ENCODE assay signal across 17 mouse cellular contexts in genomic region chr14:121456416-121457285, GRCm38 (mm10). TPM values are rescaled to one million over a fixed set of nuclear protein-coding genes. Genes with fewer than 3 reads are reported as not detected.
DNase-seq lines count a peak whose midpoint lies in the region; ATAC-seq and TF ChIP-seq lines count a peak whose summit lies in the region.
"Had no signal": no experiment of that assay in that cellular context is flagged by ENCODE, and none has a peak within 500 bp of the region (broad histone marks: within the 10 kb centered on the region; RNA-seq: fewer than 3 reads in every experiment).

No protein-coding gene starts in this region.

- 83% methylated on average over 11 of the region's 11 CpGs for WGBS in midbrain, embryonic 15.5 days

- no peak overlapping the region for H3K4me3 ChIP-seq in layer of hippocampus, adult 2 months
- peak overlapping the region; percentile 51 for H3K4me3 ChIP-seq in MEL (ENCODE audit: control insufficient read depth in 1 of 2, insufficient read depth in 1 of 2, low read depth in 2 of 2, low read length in 2 of 2)
- H3K4me3 ChIP-seq in midbrain, embryonic 15.5 days: no peak overlapping the region
- H3K4me3 ChIP-seq: embryonic facial prominence, embryonic 15.5 days; kidney, embryonic 15.5 days had no signal

- ATAC-seq in megakaryocyte progenitor cell, adult 5-6 weeks (replicated peaks; ENCODE audit: poor library complexity): peak; percentile 38
- no peak for ATAC-seq in midbrain, embryonic 15.5 days (replicated peaks)
- ATAC-seq: hindbrain, postnatal 0 days had no signal

- H3K4me1 ChIP-seq in MEL (ENCODE audit: control insufficient read depth in 1 of 2, insufficient read depth in 2 of 2, low read length in 2 of 2): peaks cover 0 to 7% of the 10 kb centered on the region in 2 experiments; a peak in 3 of 4 replicates
- H3K4me1 ChIP-seq in midbrain, embryonic 15.5 days: no peaks in the 10 kb centered on the region
- H3K4me1 ChIP-seq: embryonic facial prominence, embryonic 15.5 days had no signal

- TF ChIP-seq EP300 in MEL (IDR thresholded peaks at IDR 0.05; ENCODE audit: low read depth in 1 of 2, low read length in 2 of 2): peak; percentile 7 to 66; a peak in 2 of 4 replicates

- H3K9me3 ChIP-seq in MEL (replicated peaks; ENCODE audit: insufficient read depth, low read length): no peaks in the 10 kb centered on the region
- no peaks in the 10 kb centered on the region for H3K9me3 ChIP-seq in midbrain, embryonic 15.5 days
- H3K9me3 ChIP-seq: embryonic facial prominence, embryonic 15.5 days had no signal

- H3K4me2 ChIP-seq in midbrain, embryonic 15.5 days: no peak overlapping the region
- H3K4me2 ChIP-seq: embryonic facial prominence, embryonic 15.5 days; heart, embryonic 11.5 days; kidney, embryonic 15.5 days had no signal

- peak in 1 of 2 experiments; percentile 57; a peak in 1 of 4 replicates for TF ChIP-seq POLR2A in MEL (IDR thresholded peaks at IDR 0.05; ENCODE audit: control insufficient read depth in 1 of 2, insufficient read depth in 1 of 2, low read depth in 1 of 2, low read length in 2 of 2, poor library complexity in 1 of 2)

- H3K9ac ChIP-seq in MEL (ENCODE audit: control insufficient read depth, low read depth, low read length, poor library complexity, severe bottlenecking): peak overlapping the region; percentile 68
- H3K9ac ChIP-seq in midbrain, embryonic 15.5 days: no peak overlapping the region
- H3K9ac ChIP-seq: embryonic facial prominence, embryonic 15.5 days; kidney, embryonic 15.5 days had no signal

- TF ChIP-seq RAD21 in MEL (IDR thresholded peaks at IDR 0.05; ENCODE audit: low read depth, low read length): peak; percentile 30

- peak; percentile 33 to 66 for DNase-seq in adrenal gland, adult (ENCODE audit: inconsistent age in 2 of 2, low spot score in 1 of 2)
- DNase-seq in adrenal gland, postnatal 25 days: no peak
- no peak for DNase-seq in layer of hippocampus, adult 2 months (ENCODE audit: low spot score in 2 of 2)
- no peak for DNase-seq in layer of hippocampus, adult 8-10 months (ENCODE audit: low spot score in 2 of 2)
- peak; percentile 67 for DNase-seq in MEL (ENCODE audit: low read depth, low spot score)
- no peak for DNase-seq in cerebellum, postnatal 10 days
- DNase-seq: cerebellum, adult 2 months; lung, postnatal 10 days; thymus, postnatal 14 days had no signal

- no peaks in the 10 kb centered on the region for H3K79me2 ChIP-seq in MEL (ENCODE audit: control insufficient read depth, insufficient read depth, low read length, poor library complexity)

- no peak overlapping the region for H3K27ac ChIP-seq in layer of hippocampus, adult 2 months
- peak overlapping the region; percentile 41 for H3K27ac ChIP-seq in MEL (ENCODE audit: control insufficient read depth, low read depth, low read length)
- H3K27ac ChIP-seq in midbrain, embryonic 15.5 days: no peak overlapping the region
- H3K27ac ChIP-seq: embryonic facial prominence, embryonic 15.5 days; hindbrain, postnatal 0 days; kidney, embryonic 15.5 days had no signal

- H3K27me3 ChIP-seq in MEL (ENCODE audit: control insufficient read depth in 1 of 2, insufficient read depth in 2 of 2, low read length in 2 of 2): peaks cover 0 to 1% of the 10 kb centered on the region in 2 experiments; a peak in 3 of 4 replicates
- no peaks in the 10 kb centered on the region for H3K27me3 ChIP-seq in midbrain, embryonic 15.5 days (replicated peaks)
- H3K27me3 ChIP-seq: embryonic facial prominence, embryonic 15.5 days; kidney, embryonic 15.5 days had no signal

- TF ChIP-seq CTCF in layer of hippocampus, adult 2 months (conservative IDR thresholded peaks at IDR 0.05): 0 out of 2 replicates have a peak, but pooled peaks have one; percentile 9
- TF ChIP-seq CTCF in MEL (IDR thresholded peaks at IDR 0.05 in 2 of 3, conservative IDR thresholded peaks at IDR 0.05 in 1 of 3; ENCODE audit: control insufficient read depth in 1 of 3, insufficient read depth in 1 of 3, low read depth in 2 of 3, low read length in 3 of 3, poor library complexity in 1 of 3, severe bottlenecking in 1 of 3): peak; percentile 17 to 36 (median 33); a peak in 4 of 6 replicates

- H3K36me3 ChIP-seq in MEL (ENCODE audit: control insufficient read depth in 1 of 2, insufficient read depth in 2 of 2, low read length in 2 of 2): peaks cover 0 to 8% of the 10 kb centered on the region in 2 experiments; a peak in 2 of 4 replicates
- no peaks in the 10 kb centered on the region for H3K36me3 ChIP-seq in midbrain, embryonic 15.5 days (replicated peaks)
- H3K36me3 ChIP-seq: embryonic facial prominence, embryonic 15.5 days; kidney, embryonic 15.5 days had no signal

TF ChIP-seq in MEL, 35 proteins besides CTCF, POLR2A, EP300 and RAD21:
- TF ChIP-seq POLR2AphosphoS2 (IDR thresholded peaks at IDR 0.05; ENCODE audit: low read length) (no peak), MXI1 (IDR thresholded peaks at IDR 0.05; ENCODE audit: low read depth, low read length) (peak; percentile 43; the same call in 1 of the 2 replicates), MYB (IDR thresholded peaks at IDR 0.05; ENCODE audit: low read depth, low read length) (0 out of 2 replicates have a peak, but pooled peaks have one; percentile 2), MYC (IDR thresholded peaks at IDR 0.05; ENCODE audit: low read depth, low read length) (0 out of 2 replicates have a peak, but pooled peaks have one; percentile 43), MAZ (IDR thresholded peaks at IDR 0.05; ENCODE audit: low read depth, low read length) (no peak), TCF12 (IDR thresholded peaks at IDR 0.05; ENCODE audit: low read depth, low read length) (0 out of 2 replicates have a peak, but pooled peaks have one; percentile 21), CHD2 (IDR thresholded peaks at IDR 0.05; ENCODE audit: low read length) (peak; percentile 78), GABPA (IDR thresholded peaks at IDR 0.05; ENCODE audit: low read depth, low read length) (no peak), HCFC1 (IDR thresholded peaks at IDR 0.05; ENCODE audit: low read depth, low read length) (peak; percentile 48; the same call in 1 of the 2 replicates), SIN3A (IDR thresholded peaks at IDR 0.05; ENCODE audit: low read length) (peak; percentile 32; the same call in 1 of the 2 replicates), ETS1 (IDR thresholded peaks at IDR 0.05; ENCODE audit: low read depth, low read length) (no peak), MAX (IDR thresholded peaks at IDR 0.05; ENCODE audit: low read length) (peak; percentile 84), RCOR1 (IDR thresholded peaks at IDR 0.05; ENCODE audit: low read depth, low read length) (no peak), KAT2A (conservative IDR thresholded peaks at IDR 0.05; ENCODE audit: low read depth, low read length) (no peak), UBTF (IDR thresholded peaks at IDR 0.05; ENCODE audit: borderline replicate concordance, insufficient read depth, low read depth, low read length) (no peak), ZNF384 (IDR thresholded peaks at IDR 0.05; ENCODE audit: low read depth, low read length) (peak; percentile 81), JUND (IDR thresholded peaks at IDR 0.05; ENCODE audit: low read depth, low read length) (no peak), ZC3H11A (IDR thresholded peaks at IDR 0.05; ENCODE audit: low read depth, low read length) (0 out of 2 replicates have a peak, but pooled peaks have one; percentile 17), TBP (IDR thresholded peaks at IDR 0.05; ENCODE audit: low read depth, low read length) (no peak), ZMIZ1 (IDR thresholded peaks at IDR 0.05; ENCODE audit: low read depth, low read length) (no peak), TAL1 (IDR thresholded peaks at IDR 0.05; ENCODE audit: low read length) (0 out of 2 replicates have a peak, but pooled peaks have one; percentile 14), USF1 (IDR thresholded peaks at IDR 0.05; ENCODE audit: low read depth, low read length) (peak; percentile 95), CHD1 (IDR thresholded peaks at IDR 0.05; ENCODE audit: low read depth, low read length) (no peak), E2F4 (IDR thresholded peaks at IDR 0.05; ENCODE audit: borderline replicate concordance, low read depth, low read length) (no peak), MAFK (IDR thresholded peaks at IDR 0.05; ENCODE audit: borderline replicate concordance, low read depth, low read length) (no peak), USF2 (IDR thresholded peaks at IDR 0.05; ENCODE audit: borderline replicate concordance in 1 of 2, insufficient read depth in 1 of 2, low read depth in 1 of 2, low read length in 2 of 2) (peak; percentile 43 to 79; a peak in 3 of 4 replicates), NELFE (IDR thresholded peaks at IDR 0.05; ENCODE audit: low read depth, low read length) (0 out of 2 replicates have a peak, but pooled peaks have one; percentile 42), GATA1 (IDR thresholded peaks at IDR 0.05; ENCODE audit: low read depth, low read length) (peak; percentile 39; the same call in 1 of the 2 replicates), MEF2A (IDR thresholded peaks at IDR 0.05; ENCODE audit: extremely low read depth, insufficient replicate concordance, low read depth, low read length, poor library complexity, severe bottlenecking) (no peak), BHLHE40 (IDR thresholded peaks at IDR 0.05; ENCODE audit: borderline replicate concordance, low read depth, low read length) (peak; percentile 71; the same call in 1 of the 2 replicates), SMC3 (IDR thresholded peaks at IDR 0.05; ENCODE audit: low read depth, low read length) (peak; percentile 32), ZKSCAN1 (IDR thresholded peaks at IDR 0.05; ENCODE audit: low read depth, low read length) (no peak), NRF1 (IDR thresholded peaks at IDR 0.05; ENCODE audit: insufficient read depth, low read depth, low read length, poor library complexity, severe bottlenecking) (no peak), POLR2AphosphoS5 (IDR thresholded peaks at IDR 0.05; ENCODE audit: borderline replicate concordance, low read depth, low read length) (no peak), ELF1 (IDR thresholded peaks at IDR 0.05; ENCODE audit: low read depth, low read length) (no peak)

RNA-seq across cellular contexts. Expression of gene Slc15a1, which starts 48.4 kb away (rescaled TPM):
- not detected in 2 replicates for total RNA-seq in adrenal gland, postnatal 25 days (2021)
- total RNA-seq in layer of hippocampus, adult 2 months (2021): not detected
- not detected for total RNA-seq in layer of hippocampus, adult 8-10 months (2022)
- total RNA-seq in MEL (2012; rRNA removed): not detected in 2 replicates
- not detected for polyA plus RNA-seq in MEL (2012; ENCODE audit: insufficient read depth in 1 of 2, insufficient read length in 2 of 2, low read depth in 1 of 2, low replicate concordance in 2 of 2, missing spikeins in 1 of 2)
- not detected in 2 replicates for total RNA-seq in megakaryocyte progenitor cell, adult 5-6 weeks (2015)
- not detected in 2 replicates for total RNA-seq in megakaryocyte progenitor cell, adult 5-6 weeks (2017)
- 0.08 TPM in 1 of 2 replicates, not detected in the other for polyA plus RNA-seq in midbrain, embryonic 15.5 days (2015; fragmentation: Nextera tagmentation; extraction: Ambion mirVana)
- total RNA-seq: heart, postnatal 25 days; hindbrain, postnatal 0 days had no signal
- polyA plus RNA-seq: cerebellum, adult 2 months; forebrain, embryonic 11.5 days; heart, embryonic 11.5 days had no signal

Comparison
In these comparisons a context has a peak if more than half of its experiments do, and no peak if none do; other contexts are left out.
1. DNase-seq: peak in adrenal gland, adult (2 of 2) and MEL (single experiment); none in adrenal gland, postnatal 25 days (single experiment), layer of hippocampus, adult 2 months (0 of 2), layer of hippocampus, adult 8-10 months (0 of 2) and cerebellum, postnatal 10 days (0 of 2).
2. H3K4me3 ChIP-seq: peak in MEL (2 of 2); none in layer of hippocampus, adult 2 months (single experiment) and midbrain, embryonic 15.5 days (single experiment).